Comparison of ENCODE assay signal across 8 mouse cellular contexts in genomic region chr6:21984990-21985731, GRCm38 (mm10). TPM values are rescaled to one million over a fixed set of nuclear protein-coding genes. Genes with fewer than 3 reads are reported as not detected.
A peak's percentile ranks its signal among the peaks of the same experiment; 100 is the strongest.
DNase-seq lines count a peak whose midpoint lies in the region; TF ChIP-seq lines count a peak whose summit lies in the region.

No protein-coding gene starts in this region.

- H3K4me1 ChIP-seq in bone marrow, adult 2 months (ENCODE audit: control insufficient read depth, insufficient read depth, low read length) = no peaks in the 10 kb centered on the region; the same call in 1 of the 2 replicates
- peaks cover 19% of the 10 kb centered on the region for H3K4me1 ChIP-seq in forebrain, embryonic 10.5 days

- WGBS in bone marrow, adult 2 months = 8% methylated on average over 16 of the region's 16 CpGs
- 9% methylated on average over 16 of the region's 16 CpGs for WGBS in forebrain, embryonic 10.5 days

- peak overlapping the region; percentile 58 for H3K4me3 ChIP-seq in bone marrow, adult 2 months (replicated peaks; ENCODE audit: control insufficient read depth, low read depth, low read length)
- H3K4me3 ChIP-seq in forebrain, embryonic 10.5 days = peak overlapping the region; percentile 54
- H3K4me3 ChIP-seq in layer of hippocampus, adult 2 months = peak overlapping the region; percentile 56

- H3K27me3 ChIP-seq in forebrain, embryonic 10.5 days (ENCODE audit: poor library complexity, severe bottlenecking) = peaks cover 41% of the 10 kb centered on the region

- no peak for TF ChIP-seq POLR2A in bone marrow, adult 2 months (IDR thresholded peaks at IDR 0.05; ENCODE audit: borderline replicate concordance, control insufficient read depth, low read depth, low read length)

- H3K36me3 ChIP-seq in forebrain, embryonic 10.5 days (replicated peaks) = no peaks in the 10 kb centered on the region

- no peaks in the 10 kb centered on the region for H3K9me3 ChIP-seq in forebrain, embryonic 10.5 days

- intact Hi-C loops in heart, postnatal 25 days (cut with DNase I) = loop anchor here (1.0 to 5.0 kb wide), 4 partner anchors 54 to 193 kb away; no protein-coding TSS in a partner anchor

- TF ChIP-seq CTCF in bone marrow, adult 2 months (IDR thresholded peaks at IDR 0.05; ENCODE audit: control insufficient read depth, insufficient read depth, low read length) = 0 out of 2 replicates have a peak, but pooled peaks have one; percentile 10
- peak; percentile 81 for TF ChIP-seq CTCF in layer of hippocampus, adult 2 months (conservative IDR thresholded peaks at IDR 0.05)

- DNase-seq in heart, adult 11 months = peak; percentile 96
- no peak for DNase-seq in heart, postnatal 25 days (ENCODE audit: low spot score)
- peak; percentile 55 for DNase-seq in forebrain, embryonic 10.5 days (ENCODE audit: extremely low spot score, low spot score)
- DNase-seq in heart, postnatal 4 days = peak; percentile 75
- DNase-seq in layer of hippocampus, adult 2 months (ENCODE audit: low spot score in 2 of 2) = peak; percentile 53 to 74
- DNase-seq in lung, postnatal 10 days = peak; percentile 88
- DNase-seq in retina, postnatal 1 day = peak; percentile 91

- no peak overlapping the region for H3K27ac ChIP-seq in bone marrow, adult 2 months (ENCODE audit: control insufficient read depth, insufficient read depth, low read depth, low read length, poor library complexity)
- H3K27ac ChIP-seq in forebrain, embryonic 10.5 days = peak overlapping the region; percentile 77
- H3K27ac ChIP-seq in layer of hippocampus, adult 2 months = no peak overlapping the region

RNA-seq across cellular contexts. Expression of gene Cped1, which starts 0.6 kb away (rescaled TPM):
- total RNA-seq in heart, postnatal 25 days (2021) = 10 to 100 TPM; 18.0 to 22.8 TPM
- 2.7 and 5.3 TPM in 2 replicates for polyA plus RNA-seq in bone marrow, adult 2 months (2011; ENCODE audit: insufficient read depth, insufficient read length, low replicate concordance, missing spikeins)
- 24.3 and 25.5 TPM in 2 replicates for polyA plus RNA-seq in forebrain, embryonic 10.5 days (2016; fragmentation: Nextera tagmentation; extraction: Ambion mirVana)
- 1 to 10 TPM; 7.2 to 9.9 TPM for total RNA-seq in heart, postnatal 4 days (2021)
- total RNA-seq in layer of hippocampus, adult 2 months (2021) = 1 to 10 TPM; 2.5 to 3.5 TPM

RNA-seq across cellular contexts. Expression of gene Ing3, which starts 35.8 kb away (rescaled TPM):
- 10 to 100 TPM; 13.2 to 17.3 TPM for total RNA-seq in heart, postnatal 25 days (2021)
- 10.8 and 13.4 TPM in 2 replicates for polyA plus RNA-seq in bone marrow, adult 2 months (2011; ENCODE audit: insufficient read depth, insufficient read length, low replicate concordance, missing spikeins)
- polyA plus RNA-seq in forebrain, embryonic 10.5 days (2016; fragmentation: Nextera tagmentation; extraction: Ambion mirVana) = 48.4 and 59.5 TPM in 2 replicates
- 10 to 100 TPM; 17.4 to 18.3 TPM for total RNA-seq in heart, postnatal 4 days (2021)
- 10 to 100 TPM; 28.2 to 28.8 TPM for total RNA-seq in layer of hippocampus, adult 2 months (2021)
